Mouse (Mus musculus) layer of hippocampus, postnatal 14 days (tissue): Measurements from ENCODE around the gene Reep3. TPM values are rescaled to one million over a fixed set of nuclear protein-coding genes. Genes with fewer than 3 reads are reported as not detected.

ENCODE experiments used
- DNase-seq, 2 experiments: peaks; one replicate each; pipeline ENCODE4 v3.0.0; 2021 to 2022; ENCODE audit warnings: low spot score in 2 of 2, mixed read lengths in 1 of 2
- total RNA-seq, 2 experiments: library from RNA; stranded (reverse); gene quantifications; 2 replicates each; pipeline ENCODE4 v1.2.3; 2021

Gene Reep3
- total RNA-seq, 2 experiments from 2014 or later: 32.0 to 32.2 TPM

DNA sequence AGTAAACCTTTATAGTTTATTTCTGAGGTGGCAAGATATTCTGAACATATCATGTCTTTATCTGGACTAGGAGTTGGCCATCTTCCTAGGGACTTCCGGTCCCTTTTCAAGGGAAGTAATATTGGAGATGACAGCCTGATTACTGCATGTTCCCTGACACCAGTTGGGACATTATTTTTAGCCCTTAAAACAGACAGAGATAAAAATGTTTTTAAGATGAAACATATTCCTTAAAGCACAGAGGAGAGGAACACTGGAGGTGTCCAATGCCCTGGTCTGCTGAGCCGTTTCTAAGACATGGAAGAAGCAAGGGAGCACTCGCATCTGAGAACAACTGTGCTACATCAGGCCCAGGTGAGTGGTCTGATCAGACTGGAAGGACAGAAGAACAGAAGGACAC, 119.7 kb downstream of the Reep3 start:
- no peak for DNase-seq

DNA sequence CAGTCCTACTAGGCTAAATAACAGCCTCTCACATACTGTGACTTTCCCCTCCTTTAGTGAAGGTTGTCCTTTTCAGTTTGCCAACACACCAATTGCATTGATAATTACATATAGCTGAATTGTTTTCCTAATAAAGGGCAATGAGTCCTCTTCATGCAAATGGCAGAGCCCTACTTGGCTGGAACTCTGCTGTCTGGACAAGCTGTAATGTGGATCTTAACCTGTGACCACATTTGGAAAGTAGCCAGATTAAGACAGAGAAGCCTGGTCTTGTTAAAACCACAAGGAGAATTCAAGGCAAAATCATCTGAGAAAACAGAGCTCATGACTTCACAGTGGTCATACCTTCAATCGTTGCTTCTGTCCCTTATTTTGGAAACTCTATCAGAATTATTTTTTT, 121.3 kb downstream of the Reep3 start:
- no peak for DNase-seq

DNA sequence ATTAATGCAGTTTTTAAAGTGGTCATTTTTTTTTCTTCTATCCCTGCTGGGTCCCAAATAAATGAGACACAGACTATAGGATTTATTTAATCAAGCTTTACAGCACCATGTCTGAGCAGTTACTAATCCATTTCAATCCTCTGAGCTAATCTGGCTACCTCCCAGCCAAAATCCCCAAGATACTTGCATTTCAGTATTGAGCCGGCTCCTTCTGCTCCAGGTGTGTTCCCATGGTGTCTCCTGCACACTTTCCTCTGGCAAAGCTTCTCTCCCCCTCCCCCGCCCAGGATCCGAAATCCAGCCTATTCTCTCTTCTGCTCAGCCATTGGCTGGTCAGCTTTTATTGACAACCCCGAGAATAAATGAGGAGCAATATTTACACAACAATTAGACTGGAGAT, 122.3 kb downstream of the Reep3 start:
- no peak for DNase-seq

DNA sequence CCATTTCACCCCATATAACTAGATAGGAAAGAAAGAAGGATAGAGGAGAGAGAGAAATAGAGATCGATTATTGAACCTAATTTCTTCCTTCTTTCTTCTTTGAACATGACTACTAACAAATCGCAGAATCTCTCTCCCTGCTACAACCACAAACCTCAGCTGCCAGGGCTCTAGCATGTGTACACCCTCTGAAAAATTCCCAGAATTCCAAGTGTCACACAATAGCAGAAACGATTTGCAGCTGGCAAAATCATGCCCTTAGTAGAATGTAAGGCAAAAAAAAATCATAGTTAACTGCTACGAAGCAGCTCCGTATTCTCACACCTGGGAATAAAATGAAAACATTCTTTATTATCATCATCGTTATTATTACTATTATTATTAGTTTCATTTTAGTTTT, 122.9 kb downstream of the Reep3 start:
- DNase-seq: no peak

DNA sequence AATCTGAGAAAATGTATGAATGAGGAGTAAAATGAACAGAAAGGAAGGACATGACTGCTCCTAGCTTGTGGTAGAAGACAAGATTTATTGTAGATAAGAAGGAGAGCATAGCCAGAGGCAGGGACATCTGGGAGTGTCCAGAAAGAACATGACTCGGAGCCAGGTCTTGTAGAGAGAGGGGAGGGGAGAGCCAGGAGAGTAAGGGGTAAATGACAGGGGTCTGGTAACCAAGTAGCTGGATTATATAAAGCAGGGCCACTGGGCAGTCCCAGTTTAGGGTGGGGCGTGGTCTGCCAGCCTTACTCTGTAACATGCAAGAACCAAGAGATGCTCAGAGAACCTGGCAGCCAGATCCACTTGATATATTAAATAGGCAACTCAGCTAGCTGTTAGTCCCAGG, 123.5 kb downstream of the Reep3 start:
- DNase-seq: no peak

DNA sequence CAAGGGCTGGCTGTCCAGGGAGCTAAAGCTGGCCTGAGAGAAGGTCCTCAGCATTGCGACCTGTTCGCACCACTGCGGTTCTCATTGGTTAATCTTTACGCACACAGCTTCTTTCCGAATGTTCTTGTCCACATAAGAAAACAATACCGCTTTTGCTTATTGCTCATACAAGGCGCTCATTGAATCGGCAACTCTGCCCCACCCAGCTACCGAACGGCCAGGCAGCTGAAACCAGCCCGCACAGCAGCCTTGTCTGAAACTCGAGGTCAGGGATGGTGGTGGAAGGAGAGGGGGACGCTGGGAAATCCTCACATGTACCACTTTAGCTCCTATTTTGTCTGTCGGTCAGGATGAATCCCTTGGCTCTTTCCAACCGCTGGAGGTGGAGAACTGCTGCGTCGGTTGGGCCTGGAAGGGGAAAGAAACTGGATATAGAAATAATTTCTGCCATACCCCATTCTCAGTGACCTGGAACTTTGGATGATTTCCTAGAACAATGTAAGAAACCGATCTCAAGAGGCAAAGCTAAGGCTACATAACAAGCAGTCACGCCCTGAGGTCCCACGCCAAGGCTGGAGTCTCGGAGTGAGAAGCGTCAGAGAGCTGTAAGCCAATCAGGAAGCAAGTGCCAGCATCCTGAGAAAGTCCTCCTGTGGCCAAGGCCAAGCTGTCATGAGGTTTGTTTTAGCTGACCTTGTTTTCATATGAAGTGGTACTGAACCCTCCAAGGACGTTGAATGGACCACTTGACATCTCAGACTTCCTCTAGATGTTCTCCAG, 126.2 kb downstream of the Reep3 start:
- no peak for DNase-seq

DNA sequence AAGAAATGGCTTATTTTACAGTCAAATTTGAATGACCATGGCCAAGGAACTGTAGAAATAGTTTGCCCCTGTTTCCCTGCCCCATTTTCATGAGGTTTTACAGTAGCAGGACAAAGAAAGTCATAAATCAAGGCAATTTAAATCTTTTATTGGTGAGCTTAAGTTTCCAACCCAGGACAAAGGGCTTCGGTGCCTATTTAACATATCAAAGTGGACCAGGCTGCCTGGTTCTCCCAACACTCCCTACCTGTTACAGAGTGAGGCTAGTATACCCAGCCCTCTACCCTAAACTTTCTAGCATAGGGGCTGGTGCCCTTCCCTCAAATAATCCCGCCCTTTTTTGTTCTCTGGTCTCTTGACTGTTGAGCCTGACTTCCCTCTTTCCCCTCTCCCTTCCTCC, 127.2 kb downstream of the Reep3 start:
- no peak for DNase-seq

DNA sequence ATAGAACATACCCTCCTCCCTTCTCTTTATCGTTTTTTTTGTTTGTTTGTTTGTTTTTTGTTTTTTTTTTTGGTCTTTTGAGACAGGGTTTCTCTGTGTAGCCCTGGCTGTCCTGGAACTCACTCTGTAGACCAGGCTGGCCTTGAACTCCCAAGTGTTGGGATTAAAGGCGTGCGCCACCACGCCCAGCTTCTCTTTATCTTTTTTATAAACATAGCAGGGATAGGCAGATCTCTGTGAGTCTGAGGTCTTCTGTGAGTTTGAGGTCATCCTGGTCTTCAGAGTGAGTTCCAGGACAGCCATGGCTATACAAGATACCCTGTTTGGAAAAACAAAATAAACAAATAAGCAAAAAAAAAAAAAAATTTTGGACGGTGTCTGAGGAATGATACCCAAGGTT, 127.7 kb downstream of the Reep3 start:
- DNase-seq: no peak

DNA sequence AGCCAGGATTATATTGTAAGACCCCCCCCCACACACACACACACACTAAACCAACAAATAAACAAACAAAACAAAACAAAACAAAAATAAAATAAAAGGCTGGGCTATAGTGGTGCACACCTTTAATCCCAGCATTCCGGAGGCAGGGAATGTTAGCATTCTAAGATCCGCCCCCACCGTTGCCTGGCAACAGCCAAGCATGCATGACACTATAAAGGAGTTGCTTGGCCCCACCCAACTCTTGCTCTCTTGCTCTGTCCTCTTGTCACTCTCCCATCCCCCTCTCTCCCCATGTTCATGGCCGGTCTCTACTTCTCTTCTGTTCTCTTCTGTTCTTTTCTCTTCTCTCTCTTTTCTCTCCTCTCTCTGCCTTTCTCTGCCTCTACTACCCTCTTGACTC, 128.2 kb downstream of the Reep3 start:
- no peak for DNase-seq

DNA sequence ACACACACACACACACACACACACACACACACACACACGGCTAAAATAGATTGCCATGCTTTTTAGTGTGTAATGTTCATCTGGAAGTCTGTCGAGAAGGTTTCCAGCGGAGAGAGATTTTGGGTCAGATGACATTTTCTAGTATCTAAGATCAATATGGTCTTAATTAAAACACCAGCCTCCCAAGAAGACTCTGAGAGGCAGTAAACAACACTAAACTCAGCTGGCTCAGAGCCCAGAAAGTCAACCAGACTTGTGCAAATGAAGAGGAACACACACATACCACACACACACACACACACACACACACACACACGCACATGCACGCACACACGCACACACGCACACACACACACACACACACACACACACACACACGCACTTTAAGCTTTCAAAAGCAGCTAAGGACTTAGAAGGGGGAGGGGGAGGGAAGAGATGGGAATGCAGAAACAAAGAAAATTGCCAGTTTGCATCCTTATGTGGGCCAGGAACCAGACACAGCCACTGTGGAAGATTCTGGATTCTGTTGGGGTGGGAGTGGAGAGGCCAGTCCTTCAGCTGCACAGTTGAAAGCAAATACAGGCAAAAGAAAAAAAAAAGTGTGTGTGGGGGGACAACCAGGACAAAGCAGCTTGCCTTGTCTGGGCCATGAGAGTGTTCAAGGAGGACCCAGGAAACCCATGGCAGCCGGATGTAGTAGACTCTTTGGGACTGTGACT, 130.2 kb downstream of the Reep3 start:
- DNase-seq: peak in 1 of 2 experiments; percentile 20

DNA sequence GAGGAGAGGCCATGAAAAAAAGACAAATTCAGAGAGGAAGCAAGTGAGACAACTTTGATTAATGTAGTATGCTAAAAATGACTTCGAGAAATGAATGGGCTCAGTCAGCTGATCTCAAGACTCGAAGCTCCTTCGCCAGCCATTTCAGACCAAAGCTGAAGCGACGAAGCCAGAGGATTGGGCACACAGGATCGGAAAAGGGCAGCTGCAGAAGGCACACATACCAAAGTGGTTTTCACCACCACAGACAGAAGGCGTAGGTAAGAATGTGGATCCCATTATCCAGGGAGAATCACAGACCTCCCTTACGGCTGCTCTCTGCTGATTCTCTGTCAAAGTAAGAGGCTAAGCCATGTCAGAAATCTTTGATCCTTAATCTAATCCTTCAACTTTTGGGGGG, 136.6 kb downstream of the Reep3 start:
- no peak for DNase-seq

Other genes starting within 250 kb of the Reep3 start
- gene Jmjd1c, start 820 bp downstream of the Reep3 start, total RNA-seq: 100 to 1,000 TPM in 1 of 2 experiments, 10 to 100 TPM in 1; 96.9 to 104 TPM
- 10 to 100 TPM; 16.6 to 18.2 TPM for gene Nrbf2, start 188.4 kb upstream of the Reep3 start, total RNA-seq